Mouse (Mus musculus) embryonic facial prominence, embryonic 10.5 days (tissue): ENCODE measurements around the gene Fgfr2. TPM values are rescaled to one million over a fixed set of nuclear protein-coding genes. Genes with fewer than 3 reads are reported as not detected.

ENCODE experiments used
- DNase-seq: peaks from one replicate; pipeline ENCODE4 v3.0.0-alpha.2; 2017; ENCODE audit warnings: low spot score
- H3K27ac ChIP-seq: fragments of 300-500 bp; sonication (generic); replicated peaks from 2 replicates; pipeline ENCODE4 v1.5.1; 2016; ENCODE audit warnings: mild to moderate bottlenecking
- H3K27me3 ChIP-seq: fragments of 300-500 bp; sonication (generic); replicated peaks from 2 replicates; pipeline ENCODE4 v1.6.1; 2016; ENCODE audit warnings: low read depth, mild to moderate bottlenecking; ENCODE audit not compliant: poor library complexity, severe bottlenecking
- H3K36me3 ChIP-seq: fragments of 300-500 bp; sonication (generic); replicated peaks from 2 replicates; pipeline ENCODE4 v1.6.1; 2016; ENCODE audit warnings: mild to moderate bottlenecking, moderate library complexity
- H3K4me1 ChIP-seq: fragments of 300-500 bp; sonication (generic); 2 replicates; pipeline ENCODE4 v1.6.1; 2016
- H3K4me3 ChIP-seq: fragments of 300-500 bp; sonication (generic); 2 replicates; pipeline ENCODE4 v1.5.1; 2016; ENCODE audit warnings: mild to moderate bottlenecking, moderate library complexity
- H3K9me3 ChIP-seq: fragments of 300-500 bp; sonication (generic); 2 replicates; pipeline ENCODE4 v1.6.1; 2016; ENCODE audit warnings: mild to moderate bottlenecking
- WGBS: fragments of 180-500 bp; shearing (Covaris S2); methylation state at CpG from one replicate; pipeline ENCODE4 v1.1.7; 2016; 5-methylcytosine and 5-hydroxymethylcytosine counted together
- polyA plus RNA-seq: library from polyadenylated mRNA; unstranded; fragments of >200 nt; fragmentation: Nextera tagmentation; extraction: Ambion mirVana; gene quantifications from 2 replicates; pipeline ENCODE4 v1.2.1, GENCODE M21; 2016

Gene Fgfr2
- polyA plus RNA-seq, 1 experiment from 2014 or later = 74.3 TPM

DNA sequence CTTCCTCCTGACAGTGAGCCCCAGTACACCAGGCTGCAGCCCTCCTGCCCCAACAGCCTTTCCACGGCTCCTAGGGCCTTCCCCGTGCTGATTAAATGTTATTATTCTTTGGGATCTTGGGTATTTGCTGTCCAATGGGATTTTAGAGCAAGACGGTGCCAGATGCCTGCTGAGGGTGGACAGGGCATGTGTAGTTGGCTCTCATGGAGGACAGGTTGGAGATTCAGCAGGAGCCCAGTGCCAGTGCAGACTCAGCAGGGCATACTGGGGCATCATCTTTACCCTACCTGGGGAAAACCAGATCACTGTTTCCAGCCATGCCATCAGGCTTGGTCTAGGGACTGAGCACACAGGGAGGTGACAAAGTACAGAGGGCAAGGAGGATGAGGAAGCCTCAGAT lies 892.2 kb downstream of the Fgfr2 start:
- Histone ChIP-seq H3K9me3 (no peaks in the 10 kb centered on the region), H3K27me3 (peaks cover 5% of the 10 kb centered on the region; the same call in 1 of the 2 replicates), H3K36me3 (peaks cover 6% of the 10 kb centered on the region; the same call in 1 of the 2 replicates), H3K27ac (no peak overlapping the region), H3K4me1 (peaks cover 26% of the 10 kb centered on the region), H3K4me3 (no peak overlapping the region)
- WGBS = 79% methylated on average over 3 of the region's 3 CpGs
- DNase-seq = no peak

- Histone ChIP-seq H3K4me3 (no peak overlapping the region), H3K36me3 (no peaks in the 10 kb centered on the region), H3K4me1 (0 out of 2 replicates have a peak, but pooled peaks cover 3% of the 10 kb centered on the region), H3K27ac (no peak overlapping the region), H3K27me3 (peaks cover 11% of the 10 kb centered on the region; the same call in 1 of the 2 replicates), H3K9me3 (no peaks in the 10 kb centered on the region)
- WGBS = 92% methylated on average over 8 of the region's 8 CpGs
- no peak for DNase-seq
Measured at GRCm38 (mm10) chr7:132227075-132227640, 896.0 kb downstream of the Fgfr2 start.

DNA sequence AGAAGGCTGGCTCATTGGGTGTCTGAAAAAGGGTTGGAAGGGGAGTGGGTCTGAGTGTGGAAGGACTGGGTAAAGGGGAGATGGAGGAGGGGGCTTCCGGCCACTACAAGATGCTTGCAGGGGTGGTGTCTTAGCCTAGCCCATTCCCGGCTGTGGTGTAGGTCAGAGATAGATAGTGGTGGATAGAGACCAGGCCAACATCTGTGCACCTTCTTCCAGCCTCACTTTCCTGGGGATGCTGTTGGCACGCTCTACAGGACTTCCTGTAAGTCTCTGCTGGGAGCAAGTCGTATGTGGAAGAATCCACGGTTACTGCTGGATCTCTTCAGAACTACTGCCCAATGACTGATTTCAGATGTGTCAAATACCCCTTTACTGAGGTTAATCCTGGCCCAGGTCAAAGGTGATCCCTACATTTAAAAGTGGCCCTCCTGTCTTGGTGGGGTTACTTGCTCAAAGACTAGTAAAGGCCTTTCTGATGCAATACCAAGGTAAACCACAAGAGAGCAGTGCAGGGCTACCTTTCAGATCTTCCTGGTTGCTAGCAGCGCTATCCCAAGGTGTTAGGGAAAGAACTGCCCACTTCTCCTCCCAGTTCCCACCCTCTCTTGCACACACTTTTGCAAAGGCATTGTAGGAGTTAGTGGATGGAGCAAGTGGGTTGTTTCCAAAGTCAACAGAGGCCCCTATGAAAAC lies 896.6 kb downstream of the Fgfr2 start:
- H3K36me3 ChIP-seq = no peaks in the 10 kb centered on the region
- 0 out of 2 replicates have a peak, but pooled peaks cover 3% of the 10 kb centered on the region for H3K4me1 ChIP-seq
- 62% methylated on average over 6 of the region's 6 CpGs for WGBS
- no peak overlapping the region for H3K4me3 ChIP-seq
- peaks cover 11% of the 10 kb centered on the region; the same call in 1 of the 2 replicates for H3K27me3 ChIP-seq
- H3K9me3 ChIP-seq = no peaks in the 10 kb centered on the region
- DNase-seq = peak; percentile 78
- no peak overlapping the region for H3K27ac ChIP-seq

DNA sequence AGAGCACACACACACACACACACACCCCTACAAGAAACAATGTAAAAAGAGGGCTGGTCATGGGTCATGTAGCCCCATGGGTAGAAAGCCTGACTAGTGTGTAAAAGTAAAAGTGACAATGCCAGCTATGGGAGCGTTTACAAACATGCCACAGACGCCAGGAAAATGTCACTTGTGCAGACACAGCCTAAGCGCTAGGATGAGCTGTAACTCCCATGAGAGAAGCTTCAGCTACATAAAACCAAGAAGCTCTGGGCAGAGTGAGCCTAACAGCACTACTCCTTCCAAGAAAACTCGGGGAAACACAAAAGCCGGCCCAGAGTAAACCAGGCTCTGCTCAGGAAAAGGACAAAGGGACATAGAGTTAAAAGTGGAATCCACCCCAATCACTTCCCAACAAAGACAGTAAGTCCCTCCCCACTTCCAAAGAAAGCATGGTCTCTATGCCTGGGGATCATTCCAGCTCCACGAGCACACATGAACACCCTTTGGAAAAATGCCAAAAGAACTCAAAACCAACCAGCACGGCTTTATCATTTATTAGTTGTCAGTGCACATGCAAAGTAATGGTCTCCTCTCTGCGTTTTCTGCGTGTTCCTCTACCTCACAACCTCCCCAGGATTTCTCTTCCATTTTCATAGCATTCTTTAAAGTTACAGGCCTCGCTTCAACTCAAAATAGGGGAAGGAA lies 899.6 kb downstream of the Fgfr2 start:
- Histone ChIP-seq H3K4me1 (0 out of 2 replicates have a peak, but pooled peaks cover 3% of the 10 kb centered on the region), H3K4me3 (no peak overlapping the region), H3K36me3 (no peaks in the 10 kb centered on the region), H3K27me3 (peaks cover 11% of the 10 kb centered on the region; the same call in 1 of the 2 replicates), H3K9me3 (no peaks in the 10 kb centered on the region), H3K27ac (no peak overlapping the region)
- no peak for DNase-seq
- 66% methylated on average over 10 of the region's 10 CpGs for WGBS

GRCm38 (mm10) chr7:132214031-132214430 lies 909.1 kb downstream of the Fgfr2 start:
- H3K27ac ChIP-seq = no peak overlapping the region
- no peaks in the 10 kb centered on the region for H3K9me3 ChIP-seq
- no peak for DNase-seq
- no peaks in the 10 kb centered on the region; the same call in 1 of the 2 replicates for H3K27me3 ChIP-seq
- H3K4me1 ChIP-seq = peaks cover 11% of the 10 kb centered on the region; the same call in 1 of the 2 replicates
- H3K4me3 ChIP-seq = no peak overlapping the region
- no peaks in the 10 kb centered on the region for H3K36me3 ChIP-seq
- 80% methylated on average over 10 of the region's 10 CpGs for WGBS

GRCm38 (mm10) chr7:132213460-132213859 lies 909.7 kb downstream of the Fgfr2 start:
- Histone ChIP-seq H3K4me1 (peaks cover 11% of the 10 kb centered on the region; the same call in 1 of the 2 replicates), H3K27ac (no peak overlapping the region), H3K27me3 (no peaks in the 10 kb centered on the region; the same call in 1 of the 2 replicates), H3K4me3 (no peak overlapping the region), H3K36me3 (no peaks in the 10 kb centered on the region), H3K9me3 (no peaks in the 10 kb centered on the region)
- 8% methylated on average over 8 of the region's 8 CpGs for WGBS
- peak; percentile 84 for DNase-seq

- Histone ChIP-seq H3K4me3 (no peak overlapping the region), H3K9me3 (no peaks in the 10 kb centered on the region), H3K36me3 (no peaks in the 10 kb centered on the region), H3K27ac (no peak overlapping the region; the same call in 1 of the 2 replicates), H3K4me1 (peaks cover 11% of the 10 kb centered on the region; the same call in 1 of the 2 replicates), H3K27me3 (no peaks in the 10 kb centered on the region; the same call in 1 of the 2 replicates)
- no peak for DNase-seq
- 64% methylated on average over 6 of the region's 6 CpGs for WGBS
Measured at GRCm38 (mm10) chr7:132211920-132212701, 911.0 kb downstream of the Fgfr2 start.

DNA sequence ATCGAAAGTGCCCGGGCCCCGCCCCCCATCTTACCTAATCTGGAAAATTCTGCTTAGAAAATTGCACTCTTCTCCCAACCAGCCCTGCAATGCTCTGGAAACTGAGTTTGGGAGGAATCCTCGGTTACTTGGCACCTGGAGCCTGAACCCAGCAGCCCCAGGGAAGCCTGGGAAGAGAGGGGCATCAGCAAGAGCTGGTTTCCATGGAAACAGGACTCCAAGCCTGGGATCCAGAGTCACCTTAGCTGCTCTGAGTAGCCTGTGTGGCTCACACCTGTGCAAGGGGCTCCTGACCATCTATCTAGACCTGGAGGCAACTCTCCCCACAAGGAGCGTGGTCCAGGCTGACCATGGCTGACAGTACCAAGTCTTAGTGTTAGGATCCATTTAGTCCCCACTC lies 912.5 kb downstream of the Fgfr2 start:
- Histone ChIP-seq H3K9me3 (no peaks in the 10 kb centered on the region), H3K4me1 (peaks cover 11% of the 10 kb centered on the region; the same call in 1 of the 2 replicates), H3K4me3 (no peak overlapping the region), H3K27ac (no peak overlapping the region), H3K27me3 (no peaks in the 10 kb centered on the region; the same call in 1 of the 2 replicates), H3K36me3 (no peaks in the 10 kb centered on the region)
- DNase-seq = no peak
- 85% methylated on average over 5 of the region's 5 CpGs for WGBS

DNA sequence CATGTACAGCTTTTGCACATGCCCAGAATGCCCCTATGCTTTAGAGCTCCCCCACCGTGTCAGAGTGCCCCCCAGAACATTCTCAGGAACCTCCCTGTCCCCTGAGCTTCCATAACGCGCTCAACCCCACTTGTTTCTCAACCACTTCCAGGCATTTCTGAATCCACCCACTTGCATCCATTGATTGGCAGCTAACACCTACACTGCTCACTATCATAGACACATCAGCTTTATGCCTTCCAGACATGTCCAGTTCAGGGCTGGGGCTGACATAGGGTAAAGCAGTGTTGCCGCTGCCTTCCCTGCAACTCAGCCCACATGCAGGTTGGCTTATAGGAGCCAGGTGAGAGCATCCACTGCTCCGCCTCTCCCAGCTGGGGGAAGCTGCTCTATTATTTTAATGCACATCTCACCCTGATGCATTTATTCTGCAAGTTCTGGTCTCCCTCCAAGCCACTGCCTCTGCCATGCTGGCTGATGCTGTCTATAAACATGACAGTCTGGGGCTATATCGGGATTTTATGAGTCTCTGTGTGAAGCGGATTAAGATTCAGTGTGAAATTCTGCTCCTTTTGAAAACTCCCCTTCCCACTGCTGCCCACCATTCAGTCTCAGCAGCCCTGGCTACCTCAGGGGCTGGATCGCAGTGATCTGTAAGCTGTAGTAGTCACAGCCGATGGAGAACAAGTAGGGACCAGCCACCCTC lies 914.1 kb downstream of the Fgfr2 start:
- Histone ChIP-seq H3K36me3 (no peaks in the 10 kb centered on the region), H3K9me3 (no peaks in the 10 kb centered on the region), H3K4me1 (peaks cover 20% of the 10 kb centered on the region), H3K4me3 (no peak overlapping the region), H3K27me3 (no peaks in the 10 kb centered on the region; the same call in 1 of the 2 replicates), H3K27ac (no peak overlapping the region)
- no peak for DNase-seq
- WGBS = 85% methylated on average over 9 of the region's 9 CpGs

GRCm38 (mm10) chr7:132204073-132204612 lies 919.0 kb downstream of the Fgfr2 start:
- no peak overlapping the region; the same call in 1 of the 2 replicates for H3K27ac ChIP-seq
- WGBS = 21% methylated on average over 1 of the region's 1 CpGs
- DNase-seq = peak; percentile 45

DNA sequence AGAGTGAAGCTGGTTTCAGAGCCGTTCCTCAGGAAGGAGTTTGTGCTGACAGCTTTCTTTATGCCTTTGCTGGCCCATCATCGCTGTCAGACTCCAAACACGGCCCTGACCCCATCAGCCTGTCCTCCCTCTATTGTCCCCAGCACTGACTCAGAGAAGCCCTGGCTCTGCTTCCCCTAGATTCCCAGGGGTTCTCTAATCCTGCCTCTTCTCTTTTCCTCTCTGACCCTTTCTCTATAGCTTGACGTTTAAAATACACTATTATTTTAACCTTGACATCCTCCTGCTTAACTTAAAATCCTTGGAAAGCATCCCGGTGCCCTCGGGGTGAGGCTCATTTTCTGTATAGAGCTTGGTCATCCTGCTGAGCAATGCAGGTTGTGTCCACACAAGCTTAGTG lies 923.5 kb downstream of the Fgfr2 start:
- Histone ChIP-seq H3K9me3 (no peaks in the 10 kb centered on the region), H3K4me3 (no peak overlapping the region), H3K27ac (no peak overlapping the region), H3K36me3 (no peaks in the 10 kb centered on the region), H3K27me3 (0 out of 2 replicates have a peak, but pooled peaks cover 4% of the 10 kb centered on the region), H3K4me1 (peaks cover 42% of the 10 kb centered on the region)
- WGBS = 40% methylated on average over 6 of the region's 6 CpGs
- no peak for DNase-seq

More at GRCm38 (mm10) chr7:132204073-132204612, 919.0 kb downstream of the Fgfr2 start:
- peaks cover 29% of the 10 kb centered on the region for H3K4me1 ChIP-seq
- H3K27me3 ChIP-seq = 0 out of 2 replicates have a peak, but pooled peaks cover 4% of the 10 kb centered on the region
- no peaks in the 10 kb centered on the region for H3K36me3 ChIP-seq
- no peak overlapping the region for H3K4me3 ChIP-seq
- no peaks in the 10 kb centered on the region for H3K9me3 ChIP-seq
